ENCODE assay signal across 9 mouse cellular contexts in genomic region chr10:122984531-122985251, GRCm38 (mm10).
DNase-seq lines count a peak whose midpoint lies in the region; ATAC-seq and TF ChIP-seq lines count a peak whose summit lies in the region.
"Had no signal": no experiment of that assay in that cellular context is flagged by ENCODE, and none has a peak within 500 bp of the region (broad histone marks: within the 10 kb centered on the region; RNA-seq: fewer than 3 reads in every experiment).

No protein-coding gene starts in this region.

- H3K79me2 ChIP-seq in heart, adult 2 months (replicated peaks; ENCODE audit: control insufficient read depth, insufficient read depth, low read length) = 0 out of 2 replicates have a peak, but pooled peaks cover 2% of the 10 kb centered on the region

- no peak for ATAC-seq in embryonic facial prominence, embryonic 15.5 days (ENCODE audit: insufficient number of reproducible peaks, low FRiP score, low TSS enrichment, low read depth)
- no peak for ATAC-seq in liver, embryonic 11.5 days (replicated peaks; ENCODE audit: low FRiP score)

- H3K9me3 ChIP-seq in embryonic facial prominence, embryonic 15.5 days (replicated peaks) = no peaks in the 10 kb centered on the region
- H3K9me3 ChIP-seq in liver, embryonic 11.5 days (ENCODE audit: control insufficient read depth, low read length) = no peaks in the 10 kb centered on the region

- H3K36me3 ChIP-seq in heart, adult 2 months (ENCODE audit: control insufficient read depth, insufficient read depth, low read length) = peaks cover 24% of the 10 kb centered on the region
- peaks cover 17% of the 10 kb centered on the region for H3K36me3 ChIP-seq in embryonic facial prominence, embryonic 15.5 days
- peaks cover 13% of the 10 kb centered on the region for H3K36me3 ChIP-seq in liver, embryonic 11.5 days (ENCODE audit: control insufficient read depth, insufficient read depth, low read length)

- WGBS in heart, adult 2 months = under 1% methylated on average over 10 of the region's 10 CpGs
- WGBS in embryonic facial prominence, embryonic 15.5 days = under 1% methylated on average over 10 of the region's 10 CpGs
- 6% methylated on average over 10 of the region's 10 CpGs for WGBS in liver, embryonic 11.5 days

- H3K27me3 ChIP-seq in heart, adult 2 months (ENCODE audit: control insufficient read depth, insufficient read depth, low read length) = no peaks in the 10 kb centered on the region
- no peaks in the 10 kb centered on the region for H3K27me3 ChIP-seq in embryonic facial prominence, embryonic 15.5 days
- H3K27me3 ChIP-seq in liver, embryonic 11.5 days (replicated peaks; ENCODE audit: control insufficient read depth, insufficient read depth, low read length) = no peaks in the 10 kb centered on the region
- H3K27me3 ChIP-seq: Patski had no signal

- no peak for TF ChIP-seq POLR2A in heart, adult 2 months (IDR thresholded peaks at IDR 0.05; ENCODE audit: insufficient read depth, low read depth, low read length)

- H3K4me3 ChIP-seq in heart, adult 2 months = peak overlapping the region; percentile 86
- peak overlapping the region; percentile 91 for H3K4me3 ChIP-seq in embryonic facial prominence, embryonic 15.5 days (replicated peaks)
- H3K4me3 ChIP-seq in liver, embryonic 11.5 days (ENCODE audit: low read depth, low read length) = peak overlapping the region; percentile 95

- H3K4me1 ChIP-seq in heart, adult 2 months (ENCODE audit: control insufficient read depth, insufficient read depth, low read length) = peaks cover 7% of the 10 kb centered on the region
- H3K4me1 ChIP-seq in embryonic facial prominence, embryonic 15.5 days = peaks cover 19% of the 10 kb centered on the region
- H3K4me1 ChIP-seq in liver, embryonic 11.5 days (replicated peaks; ENCODE audit: control insufficient read depth, insufficient read depth, low read length) = peaks cover 19% of the 10 kb centered on the region

- H3K4me2 ChIP-seq in embryonic facial prominence, embryonic 15.5 days (replicated peaks) = peak overlapping the region; percentile 56
- peak overlapping the region; percentile 87 for H3K4me2 ChIP-seq in liver, embryonic 11.5 days

- DNase-seq in heart, adult 2 months = no peak
- no peak for DNase-seq in heart, postnatal 36 days
- DNase-seq in 416B (ENCODE audit: low read depth) = peak; percentile 40
- DNase-seq in liver, embryonic 11.5 days (ENCODE audit: low spot score) = no peak
- DNase-seq in natural killer cell, adult 2 months (ENCODE audit: low spot score in 2 of 2) = no peak
- DNase-seq in right cerebral cortex, postnatal 36 days (ENCODE audit: low spot score in 2 of 2) = no peak
- no peak for DNase-seq in spleen, adult 12 weeks (ENCODE audit: low spot score)

- intact Hi-C loops in heart, adult 2 months (cut with DNase I) = loop anchor here (2.0 to 10.0 kb wide), 5 partner anchors 42 to 307 kb away; partner anchors contain the start of gene Ppm1h
- intact Hi-C loops in heart, postnatal 36 days (cut with DNase I) = loop anchor here (2.0 kb wide), 3 partner anchors 18 to 90 kb away; no protein-coding TSS in a partner anchor

- TF ChIP-seq CTCF in heart, adult 2 months (IDR thresholded peaks at IDR 0.05) = no peak

- H3K9ac ChIP-seq in heart, adult 2 months (ENCODE audit: low read depth, low read length) = peak overlapping the region; percentile 97
- peak overlapping the region; percentile 100 for H3K9ac ChIP-seq in embryonic facial prominence, embryonic 15.5 days
- peak overlapping the region; percentile 100 for H3K9ac ChIP-seq in liver, embryonic 11.5 days (ENCODE audit: low read depth, low read length)

- TF ChIP-seq EP300 in heart, adult 2 months (IDR thresholded peaks at IDR 0.05; ENCODE audit: insufficient read depth, low read depth, low read length) = no peak

- H3K27ac ChIP-seq in heart, adult 2 months = peak overlapping the region; percentile 99
- peak overlapping the region; percentile 100 for H3K27ac ChIP-seq in embryonic facial prominence, embryonic 15.5 days (replicated peaks)
- H3K27ac ChIP-seq in liver, embryonic 11.5 days (ENCODE audit: low read depth, low read length) = peak overlapping the region; percentile 99
